Mouse (Mus musculus): ENCODE measurements around the gene Aip.
"Not testable (repeated sequence)": the region's sequence is repeated elsewhere in the genome, so short reads cannot be mapped to it uniquely, and the experiment has no call there.

Gene Aip

GRCm38 (mm10) chr19:4135963-4136345, 10.3 kb upstream of the Aip start:
- not testable (repeated sequence) for DNase-seq (ENCODE audit: low spot score)

GRCm38 (mm10) chr19:4135229-4135962, 9.7 kb upstream of the Aip start:
- DNase-seq (ENCODE audit: low spot score): not testable (repeated sequence)

GRCm38 (mm10) chr19:4134354-4134753, 8.7 kb upstream of the Aip start:
- DNase-seq (ENCODE audit: low spot score): no peak

GRCm38 (mm10) chr19:4131768-4132167, 6.1 kb upstream of the Aip start:
- no peak for DNase-seq (ENCODE audit: low spot score)

- no peak for DNase-seq (ENCODE audit: low spot score)
Observed at GRCm38 (mm10) chr19:4131075-4131474, 5.4 kb upstream of the Aip start.

- DNase-seq (ENCODE audit: low spot score): no peak
Observed at GRCm38 (mm10) chr19:4130106-4130505, 4.4 kb upstream of the Aip start.

GRCm38 (mm10) chr19:4129462-4129861, 3.8 kb upstream of the Aip start:
- DNase-seq (ENCODE audit: low spot score): no peak

GRCm38 (mm10) chr19:4126759-4127495, 1.3 kb upstream of the Aip start:
- DNase-seq (ENCODE audit: low spot score): no peak

GRCm38 (mm10) chr19:4125268-4125667, 390 bp downstream of the Aip start:
- not testable (repeated sequence) for DNase-seq (ENCODE audit: low spot score)

- DNase-seq (ENCODE audit: low spot score): no peak
Observed at GRCm38 (mm10) chr19:4124432-4124831, 1.2 kb downstream of the Aip start.

GRCm38 (mm10) chr19:4122411-4123370, 3.0 kb downstream of the Aip start:
- peak; percentile 65 for DNase-seq (ENCODE audit: low spot score)

GRCm38 (mm10) chr19:4121896-4122295, 3.8 kb downstream of the Aip start:
- not testable (repeated sequence) for DNase-seq (ENCODE audit: low spot score)

- peak; percentile 98 for DNase-seq (ENCODE audit: low spot score)
Observed at GRCm38 (mm10) chr19:4121097-4121805, 4.4 kb downstream of the Aip start.

- DNase-seq (ENCODE audit: low spot score): no peak
Observed at GRCm38 (mm10) chr19:4120496-4120895, 5.2 kb downstream of the Aip start.

- DNase-seq (ENCODE audit: low spot score): no peak
Observed at GRCm38 (mm10) chr19:4119716-4120487, 5.8 kb downstream of the Aip start.

GRCm38 (mm10) chr19:4118350-4118749, 7.3 kb downstream of the Aip start:
- no peak for DNase-seq (ENCODE audit: low spot score)

- DNase-seq (ENCODE audit: low spot score): no peak
Observed at GRCm38 (mm10) chr19:4117006-4117405, 8.7 kb downstream of the Aip start.

GRCm38 (mm10) chr19:4115816-4116215, 9.8 kb downstream of the Aip start:
- DNase-seq (ENCODE audit: low spot score): no peak

- DNase-seq (ENCODE audit: low spot score): no peak
Observed at GRCm38 (mm10) chr19:4115144-4115543, 10.5 kb downstream of the Aip start.

GRCm38 (mm10) chr19:4114551-4114950, 11.1 kb downstream of the Aip start:
- DNase-seq (ENCODE audit: low spot score): no peak

- no peak for DNase-seq (ENCODE audit: low spot score)
Observed at GRCm38 (mm10) chr19:4113806-4114230, 11.8 kb downstream of the Aip start.

Data from c-Kit-positive CD71-positive TER-119-positive erythroid progenitor cells, embryonic 14.5 days (primary cell).